Mouse (Mus musculus) stomach, embryonic 14.5 days (tissue): ENCODE results near the gene Gm49392. TPM values are rescaled to one million over a fixed set of nuclear protein-coding genes. Genes with fewer than 3 reads are reported as not detected.

Source experiments
- ATAC-seq: fragments of 200-750 bp; cut with Nextera tagmentation; 2 replicates; pipeline ENCODE4 v1.8.0; 2017; ENCODE audit warnings: low read depth, moderate TSS enrichment; ENCODE audit not compliant: insufficient number of reproducible peaks, insufficient read depth, low FRiP score
- H3K27ac ChIP-seq: fragments of 300-500 bp; sonication (generic); 2 replicates; pipeline ENCODE4 v1.5.1; 2014; ENCODE audit warnings: mild to moderate bottlenecking, low read length, moderate library complexity, mixed read lengths
- H3K27me3 ChIP-seq: fragments of 300-500 bp; sonication (generic); 2 replicates; pipeline ENCODE4 v1.6.1; 2014; ENCODE audit warnings: low read length, control low read depth, mixed read lengths; ENCODE audit not compliant: control insufficient read depth, insufficient read depth
- H3K36me3 ChIP-seq: fragments of 300-500 bp; sonication (generic); 2 replicates; pipeline ENCODE4 v1.6.1; 2014; ENCODE audit warnings: mild to moderate bottlenecking, control low read depth, low read length, moderate library complexity, mixed read lengths; ENCODE audit not compliant: control insufficient read depth, insufficient read depth
- H3K4me1 ChIP-seq: fragments of 300-500 bp; sonication (generic); 2 replicates; pipeline ENCODE4 v1.6.1; 2014; ENCODE audit warnings: low read length, control low read depth, mixed read lengths; ENCODE audit not compliant: control insufficient read depth, insufficient read depth
- H3K4me2 ChIP-seq: fragments of 300-500 bp; sonication (generic); replicated peaks from 2 replicates; pipeline ENCODE4 v1.6.1; 2014; ENCODE audit warnings: low read depth, low read length, control low read depth
- H3K4me3 ChIP-seq: fragments of 300-500 bp; sonication (generic); 2 replicates; pipeline ENCODE4 v1.5.1; 2014; ENCODE audit warnings: low read depth, low read length, control low read depth
- H3K9ac ChIP-seq: fragments of 300-500 bp; sonication (generic); replicated peaks from 2 replicates; pipeline ENCODE4 v1.6.1; 2014; ENCODE audit warnings: low read depth, mild to moderate bottlenecking, control low read depth, low read length, moderate library complexity, mixed read lengths
- H3K9me3 ChIP-seq: fragments of 300-500 bp; sonication (generic); 2 replicates; pipeline ENCODE4 v1.6.1; 2016; ENCODE audit warnings: low read depth, low read length, control low read depth; ENCODE audit not compliant: control insufficient read depth
- WGBS: fragments of 180-500 bp; shearing (Covaris S2); extraction: QIAGEN DNeasy Blood & Tissue Kit; methylation state at CpG from one replicate; pipeline ENCODE4 v1.1.7; 2014; 5-methylcytosine and 5-hydroxymethylcytosine counted together
- polyA plus RNA-seq: library from polyadenylated mRNA; unstranded; fragments of >200 nt; fragmentation: Nextera tagmentation; extraction: Ambion mirVana; gene quantifications from 2 replicates; pipeline ENCODE4 v1.2.1, GENCODE M21; 2014

Gm49392 gene
- polyA plus RNA-seq, 1 experiment from 2014 or later, result not detected

- Histone ChIP-seq H3K4me3 (no peak overlapping the region), H3K4me1 (no peaks in the 10 kb centered on the region), H3K9ac (no peak overlapping the region), H3K36me3 (no peaks in the 10 kb centered on the region), H3K27ac (no peak overlapping the region), H3K9me3 (no peaks in the 10 kb centered on the region), H3K4me2 (no peak overlapping the region), H3K27me3 (no peaks in the 10 kb centered on the region)
- ATAC-seq, result no peak
- 30% methylated on average over 1 of the region's 1 CpGs for WGBS
Measured at GRCm38 (mm10) chr13:60813722-60814121, 83.0 kb downstream of the Gm49392 start.

- no peaks in the 10 kb centered on the region for H3K36me3 ChIP-seq
- H3K9ac ChIP-seq, result no peak overlapping the region
- H3K4me2 ChIP-seq, result no peak overlapping the region
- H3K4me1 ChIP-seq, result no peaks in the 10 kb centered on the region
- H3K27ac ChIP-seq, result no peak overlapping the region
- WGBS, result 63% methylated on average over 6 of the region's 6 CpGs
- no peaks in the 10 kb centered on the region for H3K9me3 ChIP-seq
- H3K4me3 ChIP-seq, result no peak overlapping the region
- no peaks in the 10 kb centered on the region for H3K27me3 ChIP-seq
- ATAC-seq, result no peak
Measured at GRCm38 (mm10) chr13:60812768-60813167, 83.9 kb downstream of the Gm49392 start.

- Histone ChIP-seq H3K27ac (no peak overlapping the region), H3K4me1 (no peaks in the 10 kb centered on the region), H3K4me2 (no peak overlapping the region), H3K4me3 (no peak overlapping the region), H3K27me3 (no peaks in the 10 kb centered on the region), H3K9ac (no peak overlapping the region), H3K36me3 (no peaks in the 10 kb centered on the region), H3K9me3 (no peaks in the 10 kb centered on the region)
- ATAC-seq, result no peak
- 66% methylated on average over 2 of the region's 2 CpGs for WGBS
Measured at GRCm38 (mm10) chr13:60809690-60810089, 87.0 kb downstream of the Gm49392 start.

- H3K27me3 ChIP-seq, result no peaks in the 10 kb centered on the region
- H3K9ac ChIP-seq, result no peak within 1 kb of the TSS
- H3K4me2 ChIP-seq, result no peak within 1 kb of the TSS
- 82% methylated on average over 1 of the region's 1 CpGs for WGBS
- no peak within 1 kb of the TSS for H3K4me3 ChIP-seq
- no peaks in the 10 kb centered on the region for H3K4me1 ChIP-seq
- no peak within 1 kb of the TSS for H3K27ac ChIP-seq
- H3K9me3 ChIP-seq, result no peaks in the 10 kb centered on the region
- no peaks in the 10 kb centered on the region for H3K36me3 ChIP-seq
- no peak for ATAC-seq
Measured at GRCm38 (mm10) chr13:60802749-60803148, 93.9 kb downstream of the Gm49392 start, which contains the start of gene Ctsll3. Gene Ctsll3 (minus strand): TSS chr13:60802849.

Other genes starting within 250 kb of the Gm49392 start
- gene BC051665, start 110.5 kb downstream of the Gm49392 start, polyA plus RNA-seq, result not detected in 2 replicates
- not detected in 2 replicates for gene Ctsll3, start 94.0 kb downstream of the Gm49392 start, polyA plus RNA-seq
- not detected in 2 replicates for gene 4930486L24Rik, start 32.4 kb downstream of the Gm49392 start, polyA plus RNA-seq
- gene Ctla2b, start 553 bp upstream of the Gm49392 start, polyA plus RNA-seq, result 3.8 and 4.6 TPM in 2 replicates
- not detected in 2 replicates for gene Tpbpb, start 8.0 kb upstream of the Gm49392 start, polyA plus RNA-seq
- gene Gm49393, start 38.7 kb upstream of the Gm49392 start, polyA plus RNA-seq, result not detected in 2 replicates
- gene Gm49391, start 39.7 kb upstream of the Gm49392 start, polyA plus RNA-seq, result 1.2 and 1.6 TPM in 2 replicates
- gene Ctla2a, start 39.7 kb upstream of the Gm49392 start, polyA plus RNA-seq, result 25.5 and 28.8 TPM in 2 replicates
- not detected in 2 replicates for gene Tpbpa, start 45.1 kb upstream of the Gm49392 start, polyA plus RNA-seq
- gene Ctsj, start 109.1 kb upstream of the Gm49392 start, polyA plus RNA-seq, result not detected in 2 replicates
- not detected in 2 replicates for gene Ctsq, start 143.7 kb upstream of the Gm49392 start, polyA plus RNA-seq